Mouse (Mus musculus) bone marrow macrophage, adult 2 months (primary cell): ENCODE data around the gene Gm21985.

Experiments used
- CTCF ChIP-seq: IDR thresholded peaks from 2 replicates; pipeline ENCODE4 v1.5.1; 2012; ENCODE audit warnings: low read depth, mild to moderate bottlenecking, low read length, moderate library complexity
- POLR2A ChIP-seq: IDR thresholded peaks from 2 replicates; pipeline ENCODE4 v1.6.1; 2012; ENCODE audit warnings: mild to moderate bottlenecking, low read depth, low read length, borderline replicate concordance

- TF ChIP-seq CTCF (no peak), POLR2A (no peak)
Measured at GRCm38 (mm10) chr2:112390843-112391242, 124.7 kb downstream of the Gm21985 start.
